Mouse (Mus musculus): ENCODE measurements at regions not wholly inside any gene's neighbourhood (a gene's known extent, or its start where the extent isn't known, plus 50 kb on each side); places are given as distances from the start of the nearest gene placed in this dataset.

GRCm38 (mm10) chr3:40398184-40398583, 132.9 kb upstream of the Intu start:
- H3K4me1 ChIP-seq (ENCODE audit: control insufficient read depth in 1 of 2, insufficient read depth in 2 of 2) = peaks cover 3 to 5% of the 10 kb centered on the region in 2 experiments; a peak in 1 of 4 replicates
- no peaks in the 10 kb centered on the region for H3K9me3 ChIP-seq (replicated peaks; ENCODE audit: low read length)
- dilution Hi-C loops (cut with MboI; ENCODE audit: extremely low pct_ligation_motif_present, extremely low pct_unique_long_range_greater_than_20kb, low sequenced_read_pairs) = no loop called here
- no peaks in the 10 kb centered on the region for H3K27me3 ChIP-seq (replicated peaks)
- H3K4me2 ChIP-seq (ENCODE audit: insufficient read depth, low read depth, poor library complexity, severe bottlenecking) = no peak overlapping the region
- in situ Hi-C loops (cut with MboI; ENCODE audit: low pct_ligation_motif_present, low pct_unique_long_range_greater_than_20kb, low sequenced_read_pairs) = loop anchor here (25.0 kb wide), 1 partner anchor 561 kb away; no protein-coding TSS in a partner anchor
- no peak overlapping the region for H3K4me3 ChIP-seq (replicated peaks in 1 of 3; ENCODE audit: low read depth in 2 of 3, low read length in 2 of 3, poor library complexity in 1 of 3)
- no peaks in the 10 kb centered on the region for H3K36me3 ChIP-seq (replicated peaks in 1 of 2; ENCODE audit: control insufficient read depth in 1 of 2, insufficient read depth in 1 of 2, low read length in 1 of 2)
- TF ChIP-seq RCOR1 (conservative IDR thresholded peaks at IDR 0.05; ENCODE audit: low read depth, low read length) (no peak), PAX5 (IDR thresholded peaks at IDR 0.05; ENCODE audit: low read length) (no peak), UBTF (IDR thresholded peaks at IDR 0.05; ENCODE audit: low read depth, low read length) (no peak), ZNF384 (IDR thresholded peaks at IDR 0.05; ENCODE audit: low read depth, low read length) (no peak), ZMIZ1 (IDR thresholded peaks at IDR 0.05; ENCODE audit: low read depth, low read length) (no peak), ETS1 (conservative IDR thresholded peaks at IDR 0.05; ENCODE audit: low read depth, low read length) (no peak), MXI1 (IDR thresholded peaks at IDR 0.05; ENCODE audit: low read depth, low read length) (no peak), GABPA (IDR thresholded peaks at IDR 0.05; ENCODE audit: insufficient replicate concordance, low read depth, low read length) (no peak), MEF2A (IDR thresholded peaks at IDR 0.05; ENCODE audit: borderline replicate concordance, low read depth, low read length) (no peak), E2F4 (IDR thresholded peaks at IDR 0.05; ENCODE audit: insufficient replicate concordance, low read depth, low read length) (no peak), SMC3 (IDR thresholded peaks at IDR 0.05; ENCODE audit: low read depth, low read length) (no peak), RAD21 (IDR thresholded peaks at IDR 0.05; ENCODE audit: low read depth, low read length) (no peak), HCFC1 (IDR thresholded peaks at IDR 0.05; ENCODE audit: low read depth, low read length) (no peak), POLR2AphosphoS2 (IDR thresholded peaks at IDR 0.05; ENCODE audit: low read depth, low read length) (no peak), NELFE (IDR thresholded peaks at IDR 0.05; ENCODE audit: low read depth, low read length) (no peak), ZC3H11A (IDR thresholded peaks at IDR 0.05; ENCODE audit: low read depth, low read length) (no peak), MYC (IDR thresholded peaks at IDR 0.05; ENCODE audit: low read depth, low read length) (no peak), POLR2A (IDR thresholded peaks at IDR 0.05; ENCODE audit: low read depth, low read length) (no peak)
- H3K9ac ChIP-seq (ENCODE audit: insufficient read depth, low read depth) = no peak overlapping the region
- no peak for DNase-seq (ENCODE audit: extremely low read depth)
- no peaks in the 10 kb centered on the region for H3K79me2 ChIP-seq (replicated peaks; ENCODE audit: control insufficient read depth, extremely low read depth, insufficient read depth, poor library complexity, severe bottlenecking)
- no peak overlapping the region for H3K27ac ChIP-seq (ENCODE audit: insufficient read depth, low read depth)

GRCm38 (mm10) chr3:40403402-40403801, 127.7 kb upstream of the Intu start:
- Histone ChIP-seq H3K4me3 (replicated peaks in 1 of 3; ENCODE audit: low read depth in 2 of 3, low read length in 2 of 3, poor library complexity in 1 of 3) (no peak overlapping the region), H3K4me2 (ENCODE audit: insufficient read depth, low read depth, poor library complexity, severe bottlenecking) (no peak overlapping the region), H3K27ac (ENCODE audit: insufficient read depth, low read depth) (no peak overlapping the region), H3K9me3 (replicated peaks; ENCODE audit: low read length) (no peaks in the 10 kb centered on the region), H3K27me3 (replicated peaks) (no peaks in the 10 kb centered on the region), H3K79me2 (replicated peaks; ENCODE audit: control insufficient read depth, extremely low read depth, insufficient read depth, poor library complexity, severe bottlenecking) (no peaks in the 10 kb centered on the region), H3K4me1 (ENCODE audit: control insufficient read depth in 1 of 2, insufficient read depth in 2 of 2) (peaks cover 9 to 14% of the 10 kb centered on the region in 2 experiments; a peak in 3 of 4 replicates), H3K36me3 (replicated peaks in 1 of 2; ENCODE audit: control insufficient read depth in 1 of 2, insufficient read depth in 1 of 2, low read length in 1 of 2) (no peaks in the 10 kb centered on the region), H3K9ac (ENCODE audit: insufficient read depth, low read depth) (no peak overlapping the region)
- in situ Hi-C loops (cut with MboI; ENCODE audit: low pct_ligation_motif_present, low pct_unique_long_range_greater_than_20kb, low sequenced_read_pairs) (loop anchor here (25.0 kb wide), 1 partner anchor 1516 kb away; the partner anchor contains the start of gene Fat4), dilution Hi-C loops (cut with MboI; ENCODE audit: extremely low pct_ligation_motif_present, extremely low pct_unique_long_range_greater_than_20kb, low sequenced_read_pairs) (no loop called here)
- TF ChIP-seq MEF2A (IDR thresholded peaks at IDR 0.05; ENCODE audit: borderline replicate concordance, low read depth, low read length) = peak; percentile 72
- TF ChIP-seq ZNF384 (IDR thresholded peaks at IDR 0.05; ENCODE audit: low read depth, low read length) = peak; percentile 87
- TF ChIP-seq IRF4 (IDR thresholded peaks at IDR 0.05; ENCODE audit: low read depth, low read length) = peak; percentile 23; the same call in 1 of the 2 replicates
- no peak for TF ChIP-seq USF2 (conservative IDR thresholded peaks at IDR 0.05; ENCODE audit: low read depth, low read length)
- DNase-seq (ENCODE audit: extremely low read depth) = no peak
